Mouse (Mus musculus) CH12.LX (cell line): Measurements from ENCODE around the gene Olfr52. TPM values are rescaled to one million over a fixed set of nuclear protein-coding genes. Genes with fewer than 3 reads are reported as not detected.

Source experiments
- DNase-seq: peaks from one replicate; pipeline ENCODE4 v3.0.0-alpha.2; 2013; ENCODE audit errors: extremely low read depth
- H3K27ac ChIP-seq: 2 replicates; pipeline ENCODE4 v1.5.1; 2012; ENCODE audit warnings: low read depth, mild to moderate bottlenecking, control low read depth, moderate library complexity; ENCODE audit not compliant: insufficient read depth
- H3K27me3 ChIP-seq: replicated peaks from 2 replicates; pipeline ENCODE3; 2012; ENCODE audit warnings: inconsistent platforms
- H3K36me3 ChIP-seq, 2 experiments: replicated peaks in 1 of 2; 2 replicates each; pipeline versions ENCODE3 to v1.6.1; 2012; ENCODE audit warnings: inconsistent platforms in 1 of 2, low read length in 1 of 2, mild to moderate bottlenecking in 1 of 2, mixed read lengths in 1 of 2, moderate library complexity in 1 of 2; ENCODE audit not compliant: control insufficient read depth in 1 of 2, insufficient read depth in 1 of 2
- H3K4me1 ChIP-seq, 2 experiments: 2 replicates each; pipeline ENCODE4 v1.6.1; 2012; ENCODE audit warnings: inconsistent platforms in 1 of 2, moderate library complexity in 1 of 2; ENCODE audit not compliant: insufficient read depth in 2 of 2, control insufficient read depth in 1 of 2
- H3K4me2 ChIP-seq: 2 replicates; pipeline ENCODE4 v1.6.1; 2012; ENCODE audit warnings: low read depth, mild to moderate bottlenecking, control low read depth; ENCODE audit not compliant: poor library complexity, insufficient read depth, severe bottlenecking
- H3K4me3 ChIP-seq, 3 experiments: fragments of 150-350 bp in 1 of 3; sonication (generic) in 1 of 3; replicated peaks in 1 of 3; 2 replicates each; pipeline versions ENCODE3 to v1.5.1; 2011 to 2012; ENCODE audit warnings: low read depth in 2 of 3, low read length in 2 of 3, mild to moderate bottlenecking in 2 of 3, moderate library complexity in 2 of 3, control low read depth in 1 of 3, improper control_type of control experiment in 1 of 3, inconsistent platforms in 1 of 3, mixed read lengths in 1 of 3; ENCODE audit not compliant: poor library complexity in 1 of 3
- H3K79me2 ChIP-seq: replicated peaks from 2 replicates; pipeline ENCODE4 v1.6.1; 2012; ENCODE audit warnings: mild to moderate bottlenecking, moderate library complexity; ENCODE audit not compliant: control insufficient read depth, poor library complexity, insufficient read depth, severe bottlenecking; ENCODE audit errors: extremely low read depth
- H3K9ac ChIP-seq: 2 replicates; pipeline ENCODE4 v1.6.1; 2012; ENCODE audit warnings: low read depth, mild to moderate bottlenecking, control low read depth, moderate library complexity; ENCODE audit not compliant: insufficient read depth
- H3K9me3 ChIP-seq: replicated peaks from 2 replicates; pipeline ENCODE3; 2012; ENCODE audit warnings: low read length, inconsistent platforms, mixed read lengths
- CHD1 ChIP-seq: IDR thresholded peaks from 2 replicates; pipeline ENCODE4 v1.6.1; 2012; ENCODE audit warnings: low read depth, low read length, improper control_type of control experiment, inconsistent platforms
- CHD2 ChIP-seq: IDR thresholded peaks from 2 replicates; pipeline ENCODE4 v1.6.1; 2011; ENCODE audit warnings: low read length, improper control_type of control experiment
- CTCF ChIP-seq, 2 experiments: IDR thresholded peaks in 1 of 2; conservative IDR thresholded peaks in 1 of 2; 2 replicates each; pipeline ENCODE4 v1.5.1; 2011 to 2012; ENCODE audit warnings: low read depth in 2 of 2, low read length in 2 of 2, improper control_type of control experiment in 1 of 2, inconsistent platforms in 1 of 2, mild to moderate bottlenecking in 1 of 2, moderate library complexity in 1 of 2
- EP300 ChIP-seq: IDR thresholded peaks from 2 replicates; pipeline ENCODE4 v1.6.1; 2011; ENCODE audit warnings: low read length, improper control_type of control experiment
- ETS1 ChIP-seq: conservative IDR thresholded peaks from 2 replicates; pipeline ENCODE4 v1.6.1; 2012; ENCODE audit warnings: low read depth, mild to moderate bottlenecking, inconsistent platforms, low read length, improper control_type of control experiment, moderate library complexity
- IRF4 ChIP-seq: IDR thresholded peaks from 2 replicates; pipeline ENCODE4 v1.6.1; 2014; ENCODE audit warnings: low read depth, mild to moderate bottlenecking, inconsistent platforms, low read length, improper control_type of control experiment
- JUN ChIP-seq: IDR thresholded peaks from 2 replicates; pipeline ENCODE4 v1.6.1; 2011; ENCODE audit warnings: low read depth, mild to moderate bottlenecking, low read length, improper control_type of control experiment, moderate library complexity; ENCODE audit not compliant: insufficient read depth
- MAFK ChIP-seq: IDR thresholded peaks from 2 replicates; pipeline ENCODE4 v1.6.1; 2011; ENCODE audit warnings: low read length, improper control_type of control experiment; ENCODE audit not compliant: insufficient replicate concordance
- MAZ ChIP-seq: IDR thresholded peaks from 2 replicates; pipeline ENCODE4 v1.6.1; 2012; ENCODE audit warnings: low read depth, mild to moderate bottlenecking, inconsistent platforms, low read length, improper control_type of control experiment, moderate library complexity
- NELFE ChIP-seq: IDR thresholded peaks from 2 replicates; pipeline ENCODE4 v1.6.1; 2011; ENCODE audit warnings: low read depth, low read length, improper control_type of control experiment
- POLR2A ChIP-seq: IDR thresholded peaks from 2 replicates; pipeline ENCODE4 v1.6.1; 2011; ENCODE audit warnings: low read depth, mild to moderate bottlenecking, improper control_type of control experiment, low read length
- RCOR1 ChIP-seq: conservative IDR thresholded peaks from 2 replicates; pipeline ENCODE4 v1.6.1; 2012; ENCODE audit warnings: low read depth, mild to moderate bottlenecking, inconsistent platforms, low read length, improper control_type of control experiment
- SMC3 ChIP-seq: IDR thresholded peaks from 2 replicates; pipeline ENCODE4 v1.6.1; 2011; ENCODE audit warnings: low read depth, low read length, improper control_type of control experiment
- TCF12 ChIP-seq: IDR thresholded peaks from 2 replicates; pipeline ENCODE4 v1.6.1; 2014; ENCODE audit warnings: low read depth, mild to moderate bottlenecking, inconsistent platforms, low read length, improper control_type of control experiment
- UBTF ChIP-seq: IDR thresholded peaks from 2 replicates; pipeline ENCODE4 v1.6.1; 2012; ENCODE audit warnings: low read depth, mild to moderate bottlenecking, inconsistent platforms, low read length, improper control_type of control experiment, moderate library complexity
- ZKSCAN1 ChIP-seq: IDR thresholded peaks from 2 replicates; pipeline ENCODE4 v1.6.1; 2012; ENCODE audit warnings: low read depth, inconsistent platforms, low read length, improper control_type of control experiment, borderline replicate concordance
- ZMIZ1 ChIP-seq: IDR thresholded peaks from 2 replicates; pipeline ENCODE4 v1.6.1; 2012; ENCODE audit warnings: low read depth, mild to moderate bottlenecking, inconsistent platforms, low read length, improper control_type of control experiment
- dilution Hi-C: fragments of 300-500 bp; cut with MboI; formaldehyde crosslinking; loops from 2 replicates; pipeline ENCODE4 v1.14.3; 2020; ENCODE audit warnings: low sequenced_read_pairs; ENCODE audit not compliant: extremely low pct_unique_long_range_greater_than_20kb, extremely low pct_ligation_motif_present
- in situ Hi-C: fragments of 300-500 bp; cut with MboI; formaldehyde crosslinking; loops from 3 replicates; pipeline ENCODE4 v1.14.3; 2019; ENCODE audit warnings: low sequenced_read_pairs, low pct_ligation_motif_present, low pct_unique_long_range_greater_than_20kb, mixed read lengths
- polyA plus RNA-seq: library from polyadenylated mRNA; unstranded; fragments of >175 nt; gene quantifications from 2 replicates; pipeline ENCODE4 v1.2.1, GENCODE M21; 2012; ENCODE audit warnings: low read depth; ENCODE audit not compliant: insufficient read length
- total RNA-seq, 2 experiments: library from RNA; depleted of rRNA; stranded (reverse); fragments of 300-350 nt in 1 of 2; fragments of >200 nt in 1 of 2; gene quantifications; 2 replicates each; pipeline ENCODE4 v1.2.3; 2012 to 2014

Olfr52 gene
- total and polyA plus RNA-seq, 3 experiments: not detected

GRCm38 (mm10) chr2:86202909-86203308 lies 17.4 kb upstream of the Olfr52 start, which contains the start of gene Olfr1045:
TSS of gene Olfr1045 (minus strand) at chr2:86203009.
- Histone ChIP-seq H3K9me3 (peaks cover 15% of the 10 kb centered on the region), H3K27ac (no peak within 1 kb of the TSS), H3K4me1 (no peaks in the 10 kb centered on the region), H3K4me2 (no peak within 1 kb of the TSS), H3K4me3 (no peak within 1 kb of the TSS), H3K9ac (no peak within 1 kb of the TSS), H3K27me3 (no peaks in the 10 kb centered on the region), H3K79me2 (no peaks in the 10 kb centered on the region), H3K36me3 (no peaks in the 10 kb centered on the region)
- dilution Hi-C loops: no loop called here
- no peak for DNase-seq
- TF ChIP-seq POLR2A: no peak
- TF ChIP-seq IRF4: no peak
- TF ChIP-seq MAFK: no peak
- no peak for TF ChIP-seq MAZ
- TF ChIP-seq CTCF (conservative IDR thresholded peaks at IDR 0.05 in 1 of 2, IDR thresholded peaks at IDR 0.05 in 1 of 2; ENCODE audit: low read depth in 2 of 2, low read length in 2 of 2): no peak
- no peak for TF ChIP-seq ZKSCAN1
- TF ChIP-seq NELFE: no peak
- TF ChIP-seq JUN: no peak
- no peak for TF ChIP-seq CHD2
- no peak for TF ChIP-seq ZMIZ1
- no peak for TF ChIP-seq CHD1
- TF ChIP-seq EP300: no peak
- no peak for TF ChIP-seq UBTF
- no peak for TF ChIP-seq TCF12
- TF ChIP-seq RCOR1: no peak
- in situ Hi-C loops: no loop called here

GRCm38 (mm10) chr2:86195863-86196262 lies 10.4 kb upstream of the Olfr52 start:
- peaks cover 24% of the 10 kb centered on the region for H3K9me3 ChIP-seq
- H3K4me2 ChIP-seq: no peak overlapping the region
- DNase-seq: no peak
- no peak for TF ChIP-seq TCF12
- TF ChIP-seq ZMIZ1: no peak
- no peak for TF ChIP-seq CTCF (conservative IDR thresholded peaks at IDR 0.05 in 1 of 2, IDR thresholded peaks at IDR 0.05 in 1 of 2; ENCODE audit: low read depth in 2 of 2, low read length in 2 of 2)
- TF ChIP-seq SMC3: no peak
- TF ChIP-seq IRF4: no peak
- TF ChIP-seq MAFK: no peak
- no peak for TF ChIP-seq ETS1
- no peak for TF ChIP-seq EP300
- no peak overlapping the region for H3K27ac ChIP-seq
- no peak overlapping the region for H3K9ac ChIP-seq
- no peaks in the 10 kb centered on the region for H3K36me3 ChIP-seq
- H3K4me1 ChIP-seq: no peaks in the 10 kb centered on the region
- no peaks in the 10 kb centered on the region for H3K79me2 ChIP-seq
- in situ Hi-C loops: no loop called here
- no peaks in the 10 kb centered on the region for H3K27me3 ChIP-seq
- H3K4me3 ChIP-seq: no peak overlapping the region
- dilution Hi-C loops: no loop called here
